Mouse (Mus musculus) lung, postnatal 0 days (tissue): ENCODE measurements around the gene Pgpep1.

Source experiments
- CTCF ChIP-seq: IDR thresholded peaks from 2 replicates; pipeline ENCODE4 v1.5.1; 2016; ENCODE audit warnings: antibody characterized with exemption, mild to moderate bottlenecking
- EP300 ChIP-seq: IDR thresholded peaks from 2 replicates; pipeline ENCODE4 v1.6.1; 2016; ENCODE audit warnings: antibody characterized with exemption, mild to moderate bottlenecking, control low read depth

- TF ChIP-seq CTCF: no peak
- no peak for TF ChIP-seq EP300
Measured at GRCm38 (mm10) chr8:70635527-70635926, 24.7 kb downstream of the Pgpep1 start.
